Mouse (Mus musculus): Measurements from ENCODE around the gene BC107364. TPM values are rescaled to one million over a fixed set of nuclear protein-coding genes. Genes with fewer than 3 reads are reported as not detected.
"Not testable (repeated sequence)": the region's sequence is repeated elsewhere in the genome, so short reads cannot be mapped to it uniquely, and the experiment has no call there.

BC107364 gene
- polyA plus RNA-seq, 1 experiment from 2014 or later: not detected

- Histone ChIP-seq H3K36me3 (no peaks in the 10 kb centered on the region), H3K9me3 (replicated peaks) (no peaks in the 10 kb centered on the region), H3K27ac (peak overlapping the region; percentile 9; the same call in 1 of the 2 replicates), H3K9ac (peak overlapping the region; percentile 54), H3K4me1 (replicated peaks) (peaks cover 26% of the 10 kb centered on the region), H3K4me2 (peak overlapping the region; percentile 29), H3K27me3 (peaks cover 3% of the 10 kb centered on the region; the same call in 1 of the 2 replicates), H3K4me3 (replicated peaks) (peak overlapping the region; percentile 0; the same call in 1 of the 2 replicates)
- no peak for ATAC-seq (ENCODE audit: low read depth)
- no peak for DNase-seq
- 70% methylated on average over 4 of the region's 4 CpGs for WGBS (ENCODE audit: insufficient replicate concordance)
These were observed 32.8 kb upstream of the BC107364 start for GRCm38 (mm10) chr3:96484921-96485320.

- 83% methylated on average over 2 of the region's 2 CpGs for WGBS (ENCODE audit: insufficient replicate concordance)
- Histone ChIP-seq H3K4me2 (0 out of 2 replicates have a peak overlapping the region, but pooled peaks have one; percentile 7), H3K27ac (no peak overlapping the region), H3K9me3 (replicated peaks) (no peaks in the 10 kb centered on the region), H3K4me1 (replicated peaks) (peaks cover 26% of the 10 kb centered on the region), H3K9ac (no peak overlapping the region; the same call in 1 of the 2 replicates), H3K4me3 (replicated peaks) (no peak overlapping the region), H3K27me3 (peaks cover 5% of the 10 kb centered on the region; the same call in 1 of the 2 replicates), H3K36me3 (no peaks in the 10 kb centered on the region)
- ATAC-seq (ENCODE audit: low read depth): no peak
- no peak for DNase-seq
These were observed 31.8 kb upstream of the BC107364 start for GRCm38 (mm10) chr3:96483946-96484345.

- H3K36me3 ChIP-seq; H3K9ac ChIP-seq; H3K4me2 ChIP-seq; ATAC-seq (ENCODE audit: low read depth); H3K27ac ChIP-seq; H3K4me3 ChIP-seq (replicated peaks); DNase-seq; H3K9me3 ChIP-seq (replicated peaks): not testable (repeated sequence)
- Histone ChIP-seq H3K4me1 (replicated peaks) (peaks cover 26% of the 10 kb centered on the region), H3K27me3 (peaks cover 11% of the 10 kb centered on the region; the same call in 1 of the 2 replicates)
- 43% methylated on average over 7 of the region's 7 CpGs for WGBS (ENCODE audit: insufficient replicate concordance)
These were observed 30.9 kb upstream of the BC107364 start for GRCm38 (mm10) chr3:96483044-96483443.

GRCm38 (mm10) chr3:96482451-96482850 is 30.3 kb upstream of the BC107364 start:
- Histone ChIP-seq H3K27me3 (peaks cover 16% of the 10 kb centered on the region), H3K9me3 (replicated peaks) (no peaks in the 10 kb centered on the region), H3K4me1 (replicated peaks) (peaks cover 22% of the 10 kb centered on the region), H3K9ac (no peak overlapping the region), H3K36me3 (no peaks in the 10 kb centered on the region), H3K4me3 (replicated peaks) (no peak overlapping the region), H3K27ac (no peak overlapping the region), H3K4me2 (no peak overlapping the region)
- WGBS (ENCODE audit: insufficient replicate concordance): 74% methylated on average over 13 of the region's 13 CpGs
- DNase-seq (no peak), ATAC-seq (ENCODE audit: low read depth) (no peak)

GRCm38 (mm10) chr3:96481856-96482255 is 29.8 kb upstream of the BC107364 start:
- peaks cover 20% of the 10 kb centered on the region for H3K4me1 ChIP-seq (replicated peaks)
- ATAC-seq (ENCODE audit: low read depth): no peak
- H3K27ac ChIP-seq: no peak overlapping the region
- no peaks in the 10 kb centered on the region for H3K9me3 ChIP-seq (replicated peaks)
- H3K4me2 ChIP-seq: no peak overlapping the region
- H3K36me3 ChIP-seq: no peaks in the 10 kb centered on the region
- WGBS (ENCODE audit: insufficient replicate concordance): 65% methylated on average over 3 of the region's 3 CpGs
- H3K4me3 ChIP-seq (replicated peaks): no peak overlapping the region
- no peak overlapping the region; the same call in 1 of the 2 replicates for H3K9ac ChIP-seq
- DNase-seq: no peak
- H3K27me3 ChIP-seq: peaks cover 22% of the 10 kb centered on the region

- DNase-seq (no peak), ATAC-seq (ENCODE audit: low read depth) (no peak)
- H3K9ac ChIP-seq: no peak overlapping the region
- no peak overlapping the region for H3K4me3 ChIP-seq (replicated peaks)
- H3K9me3 ChIP-seq (replicated peaks): no peaks in the 10 kb centered on the region
- no peaks in the 10 kb centered on the region for H3K36me3 ChIP-seq
- no peak overlapping the region for H3K4me2 ChIP-seq
- 68% methylated on average over 4 of the region's 4 CpGs for WGBS (ENCODE audit: insufficient replicate concordance)
- no peak overlapping the region for H3K27ac ChIP-seq
- H3K4me1 ChIP-seq (replicated peaks): peaks cover 22% of the 10 kb centered on the region
- peaks cover 31% of the 10 kb centered on the region for H3K27me3 ChIP-seq
These were observed 28.7 kb upstream of the BC107364 start for GRCm38 (mm10) chr3:96480684-96481270.

- ATAC-seq (ENCODE audit: low read depth): peak; percentile 90
- 18% methylated on average over 3 of the region's 3 CpGs for WGBS (ENCODE audit: insufficient replicate concordance)
- Histone ChIP-seq H3K4me3 (replicated peaks) (no peak overlapping the region), H3K9ac (no peak overlapping the region), H3K27ac (no peak overlapping the region), H3K27me3 (peaks cover 43% of the 10 kb centered on the region), H3K4me2 (no peak overlapping the region), H3K4me1 (replicated peaks) (peaks cover 15% of the 10 kb centered on the region), H3K9me3 (replicated peaks) (no peaks in the 10 kb centered on the region), H3K36me3 (no peaks in the 10 kb centered on the region)
- no peak for DNase-seq
These were observed 27.1 kb upstream of the BC107364 start for GRCm38 (mm10) chr3:96479249-96479648.

GRCm38 (mm10) chr3:96477558-96477957 is 25.5 kb upstream of the BC107364 start:
- Histone ChIP-seq H3K36me3 (no peaks in the 10 kb centered on the region), H3K4me3 (replicated peaks) (no peak overlapping the region), H3K9me3 (replicated peaks) (no peaks in the 10 kb centered on the region), H3K4me1 (replicated peaks) (peaks cover 13% of the 10 kb centered on the region), H3K27me3 (peaks cover 60% of the 10 kb centered on the region), H3K4me2 (no peak overlapping the region), H3K9ac (no peak overlapping the region), H3K27ac (no peak overlapping the region)
- no peak for ATAC-seq (ENCODE audit: low read depth)
- 70% methylated on average over 6 of the region's 6 CpGs for WGBS (ENCODE audit: insufficient replicate concordance)
- no peak for DNase-seq

- Histone ChIP-seq H3K9me3 (replicated peaks) (no peaks in the 10 kb centered on the region), H3K27ac (no peak overlapping the region), H3K27me3 (peaks cover 64% of the 10 kb centered on the region), H3K36me3 (no peaks in the 10 kb centered on the region), H3K4me1 (replicated peaks) (peaks cover 13% of the 10 kb centered on the region), H3K9ac (no peak overlapping the region), H3K4me2 (no peak overlapping the region), H3K4me3 (replicated peaks) (no peak overlapping the region)
- ATAC-seq (ENCODE audit: low read depth) (no peak), DNase-seq (no peak)
- 31% methylated on average over 3 of the region's 3 CpGs for WGBS (ENCODE audit: insufficient replicate concordance)
These were observed 25.0 kb upstream of the BC107364 start for GRCm38 (mm10) chr3:96477084-96477483.

- DNase-seq: no peak
- 2% methylated on average over 44 of the region's 44 CpGs for WGBS (ENCODE audit: insufficient replicate concordance)
- Histone ChIP-seq H3K4me1 (replicated peaks) (peaks cover 13% of the 10 kb centered on the region), H3K9me3 (replicated peaks) (no peaks in the 10 kb centered on the region), H3K4me3 (replicated peaks) (peak overlapping the region; percentile 54), H3K27ac (no peak overlapping the region), H3K36me3 (no peaks in the 10 kb centered on the region), H3K4me2 (peak overlapping the region; percentile 68), H3K9ac (peak overlapping the region; percentile 47; the same call in 1 of the 2 replicates), H3K27me3 (peaks cover 79% of the 10 kb centered on the region)
- no peak for ATAC-seq (ENCODE audit: low read depth)
These were observed 23.0 kb upstream of the BC107364 start for GRCm38 (mm10) chr3:96474909-96475655.

- Histone ChIP-seq H3K27me3 (peaks cover 76% of the 10 kb centered on the region), H3K4me1 (replicated peaks) (peaks cover 13% of the 10 kb centered on the region)
- H3K27ac ChIP-seq; DNase-seq; H3K36me3 ChIP-seq; H3K4me3 ChIP-seq (replicated peaks); ATAC-seq (ENCODE audit: low read depth); H3K9ac ChIP-seq; H3K4me2 ChIP-seq; H3K9me3 ChIP-seq (replicated peaks): not testable (repeated sequence)
- 50% methylated on average over 3 of the region's 3 CpGs for WGBS (ENCODE audit: insufficient replicate concordance)
These were observed 21.4 kb upstream of the BC107364 start for GRCm38 (mm10) chr3:96473556-96473955.
